Mouse (Mus musculus): ENCODE data around the gene 4921536K21Rik. TPM values are rescaled to one million over a fixed set of nuclear protein-coding genes. Genes with fewer than 3 reads are reported as not detected.

The 4921536K21Rik gene
- polyA plus RNA-seq, 1 experiment = 0.86 TPM

- TF ChIP-seq CTCF (IDR thresholded peaks at IDR 0.05; ENCODE audit: borderline replicate concordance, insufficient read depth, low read length) (no peak), POLR2A (IDR thresholded peaks at IDR 0.05; ENCODE audit: low read depth, low read length) (no peak)
- no peak overlapping the region for H3K27ac ChIP-seq (ENCODE audit: insufficient read depth, low read length)
- H3K4me1 ChIP-seq (ENCODE audit: control insufficient read depth, insufficient read depth, low read length) = peaks cover 10% of the 10 kb centered on the region
- H3K4me3 ChIP-seq (ENCODE audit: insufficient read depth, low read length) = no peak overlapping the region
Measured at GRCm38 (mm10) chr11:3850315-3850614, 44.6 kb downstream of the 4921536K21Rik start.

- no peak overlapping the region for H3K4me3 ChIP-seq (ENCODE audit: insufficient read depth, low read length)
- no peak overlapping the region for H3K27ac ChIP-seq (ENCODE audit: insufficient read depth, low read length)
- TF ChIP-seq POLR2A (IDR thresholded peaks at IDR 0.05; ENCODE audit: low read depth, low read length) (no peak), CTCF (IDR thresholded peaks at IDR 0.05; ENCODE audit: borderline replicate concordance, insufficient read depth, low read length) (no peak)
- peaks cover 10% of the 10 kb centered on the region for H3K4me1 ChIP-seq (ENCODE audit: control insufficient read depth, insufficient read depth, low read length)
Measured at GRCm38 (mm10) chr11:3849469-3850314, 45.2 kb downstream of the 4921536K21Rik start.

GRCm38 (mm10) chr11:3846351-3846750 lies 48.5 kb downstream of the 4921536K21Rik start:
- Histone ChIP-seq H3K4me3 (ENCODE audit: insufficient read depth, low read length) (no peak overlapping the region), H3K27ac (ENCODE audit: insufficient read depth, low read length) (no peak overlapping the region), H3K4me1 (ENCODE audit: control insufficient read depth, insufficient read depth, low read length) (no peaks in the 10 kb centered on the region)
- TF ChIP-seq CTCF (IDR thresholded peaks at IDR 0.05; ENCODE audit: borderline replicate concordance, insufficient read depth, low read length) = no peak
- no peak for TF ChIP-seq POLR2A (IDR thresholded peaks at IDR 0.05; ENCODE audit: low read depth, low read length)

GRCm38 (mm10) chr11:3843943-3844734 lies 50.8 kb downstream of the 4921536K21Rik start:
- H3K4me3 ChIP-seq (ENCODE audit: insufficient read depth, low read length) = no peak overlapping the region
- no peak for TF ChIP-seq POLR2A (IDR thresholded peaks at IDR 0.05; ENCODE audit: low read depth, low read length)
- no peak for TF ChIP-seq CTCF (IDR thresholded peaks at IDR 0.05; ENCODE audit: borderline replicate concordance, insufficient read depth, low read length)

More at GRCm38 (mm10) chr11:3843943-3844734, 50.8 kb downstream of the 4921536K21Rik start:
- Histone ChIP-seq H3K4me1 (ENCODE audit: control insufficient read depth, insufficient read depth, low read length) (no peaks in the 10 kb centered on the region), H3K27ac (ENCODE audit: insufficient read depth, low read length) (no peak overlapping the region)

Other genes starting within 250 kb of the 4921536K21Rik start
- gene Morc2a, start 245.9 kb downstream of the 4921536K21Rik start, polyA plus RNA-seq (2011; ENCODE audit: insufficient read length, low read depth, missing spikeins) = 61.9 and 72.0 TPM in 2 replicates
- gene Osbp2, start 31.2 kb downstream of the 4921536K21Rik start, polyA plus RNA-seq (2011; ENCODE audit: insufficient read length, low read depth, missing spikeins) = 1.3 and 1.5 TPM in 2 replicates
- 11.7 and 12.6 TPM in 2 replicates for gene Dusp18, start 142 bp upstream of the 4921536K21Rik start, polyA plus RNA-seq (2011; ENCODE audit: insufficient read length, low read depth, missing spikeins)
- 12.0 and 13.1 TPM in 2 replicates for gene Slc35e4, start 19.6 kb upstream of the 4921536K21Rik start, polyA plus RNA-seq (2011; ENCODE audit: insufficient read length, low read depth, missing spikeins)
- gene Tcn2, start 37.1 kb upstream of the 4921536K21Rik start, polyA plus RNA-seq (2011; ENCODE audit: insufficient read length, low read depth, missing spikeins) = 75.4 and 97.1 TPM in 2 replicates
- gene Pes1, start 68.9 kb upstream of the 4921536K21Rik start, polyA plus RNA-seq (2011; ENCODE audit: insufficient read length, low read depth, missing spikeins) = 146 and 152 TPM in 2 replicates
- not detected in 2 replicates for gene 4930556J24Rik, start 81.7 kb upstream of the 4921536K21Rik start, polyA plus RNA-seq (2011; ENCODE audit: insufficient read length, low read depth, missing spikeins)
- 0.73 and 0.86 TPM in 2 replicates for gene Gal3st1, start 88.5 kb upstream of the 4921536K21Rik start, polyA plus RNA-seq (2011; ENCODE audit: insufficient read length, low read depth, missing spikeins)
- gene Sec14l4, start 136.4 kb upstream of the 4921536K21Rik start, polyA plus RNA-seq (2011; ENCODE audit: insufficient read length, low read depth, missing spikeins) = not detected in 2 replicates
- not detected in 2 replicates for gene Sec14l3, start 169.7 kb upstream of the 4921536K21Rik start, polyA plus RNA-seq (2011; ENCODE audit: insufficient read length, low read depth, missing spikeins)
- 0.49 and 1.6 TPM in 2 replicates for gene Mtfp1, start 200.3 kb upstream of the 4921536K21Rik start, polyA plus RNA-seq (2011; ENCODE audit: insufficient read length, low read depth, missing spikeins)
- 1.8 and 2.5 TPM in 2 replicates for gene Sec14l2, start 228.3 kb upstream of the 4921536K21Rik start, polyA plus RNA-seq (2011; ENCODE audit: insufficient read length, low read depth, missing spikeins)
- 16.4 and 19.6 TPM in 2 replicates for gene Rnf215, start 240.1 kb upstream of the 4921536K21Rik start, polyA plus RNA-seq (2011; ENCODE audit: insufficient read length, low read depth, missing spikeins)

Measured in embryonic fibroblast, embryonic 13.5 days (primary cell).